Mouse (Mus musculus) Patski (cell line): Measurements from ENCODE around the gene Rxfp4. TPM values are rescaled to one million over a fixed set of nuclear protein-coding genes. Genes with fewer than 3 reads are reported as not detected.
"Not testable (repeated sequence)": the region's sequence is repeated elsewhere in the genome, so short reads cannot be mapped to it uniquely, and the experiment has no call there.

Experiments used
- ATAC-seq: fragments of 100-300 bp; one replicate; pipeline ENCODE4 v1.8.0; 2021
- CTCF ChIA-PET: fragments of 350-600 bp; sonication (Branson Sonifier 250); formaldehyde crosslinking; loops from one replicate; lab custom pipeline; 2022; ENCODE audit warnings: inconsistent platforms; lab: Charles Lee
- POLR2A ChIA-PET: fragments of 350-600 bp; sonication (Branson Sonifier 250); formaldehyde crosslinking; loops from one replicate; lab custom pipeline; 2022; ENCODE audit warnings: antibody characterized with exemption, inconsistent platforms; lab: Charles Lee
- DNase-seq: peaks from one replicate; pipeline ENCODE4 v3.0.0-alpha.2; 2011; ENCODE audit warnings: low read depth, low spot score
- H3K27me3 ChIP-seq: fragments of 371-371 bp; one replicate; pipeline ENCODE4 v1.5.1; 2021
- CTCF ChIP-seq: fragments of 100-300 bp; IDR thresholded peaks from one replicate; pipeline ENCODE4 v1.5.1; 2021
- in situ Hi-C: fragments of 300-500 bp; cut with MboI; formaldehyde crosslinking; loops from 3 replicates; pipeline ENCODE4 v1.11.1; 2018; ENCODE audit warnings: low pct_unique_long_range_greater_than_20kb, mixed read lengths
- polyA plus RNA-seq: library from polyadenylated mRNA; unstranded; gene quantifications from one replicate; pipeline ENCODE4 v1.2.3, GENCODE M21; 2021

Gene Rxfp4
- polyA plus RNA-seq, 1 experiment from 2014 or later, result not detected

GRCm38 (mm10) chr3:88607065-88607757 is 45.7 kb downstream of the Rxfp4 start:
- POLR2A ChIA-PET, result interaction anchor here (1.0 to 4.7 kb wide), 5 partner anchors 14 to 52 kb away, joined by 3 to 37 read pairs (median 4); no protein-coding TSS in a partner anchor
- in situ Hi-C loops, result loop anchor here (5.0 to 10.0 kb wide), 3 partner anchors 35 to 150 kb away; partner anchors contain the start of gene Rab25
- CTCF ChIA-PET, result interaction anchor here (0.8 to 7.0 kb wide), 28 partner anchors 9 to 131 kb away, joined by 3 to 75 read pairs (median 4); partner anchors contain the start of gene Rxfp4
- ATAC-seq (peak; percentile 80), DNase-seq (no peak)
- TF ChIP-seq CTCF, result peak; percentile 99
- no peaks in the 10 kb centered on the region for H3K27me3 ChIP-seq

- peak; percentile 25 for TF ChIP-seq CTCF
- not testable (repeated sequence) for ATAC-seq, DNase-seq, H3K27me3 ChIP-seq
- ChIA-PET CTCF (interaction anchor here (1.1 to 7.0 kb wide), 9 partner anchors 13 to 133 kb away, joined by 3 to 75 read pairs (median 16); partner anchors contain the start of gene Rxfp4), POLR2A (interaction anchor here (0.5 to 1.0 kb wide), 2 partner anchors 65 to 68 kb away, joined by 3 read pairs; no protein-coding TSS in a partner anchor)
- in situ Hi-C loops, result loop anchor here (5.0 to 10.0 kb wide), 3 partner anchors 37 to 152 kb away; partner anchors contain the start of gene Rab25
Measured at GRCm38 (mm10) chr3:88605666-88606065, 47.3 kb downstream of the Rxfp4 start, which contains the start of gene Arhgef2. Gene Arhgef2 (plus strand): TSS chr3:88605966.

GRCm38 (mm10) chr3:88604863-88605262 is 48.1 kb downstream of the Rxfp4 start:
- DNase-seq (no peak), ATAC-seq (no peak)
- POLR2A ChIA-PET, result interaction anchor here (1.0 to 1.5 kb wide), 2 partner anchors 12 to 19 kb away, joined by 3 read pairs; no protein-coding TSS in a partner anchor
- no peak for TF ChIP-seq CTCF
- in situ Hi-C loops, result loop anchor here (5.0 to 10.0 kb wide), 3 partner anchors 37 to 152 kb away; partner anchors contain the start of gene Rab25
- CTCF ChIA-PET, result interaction anchor here (1.1 to 7.0 kb wide), 7 partner anchors 11 to 60 kb away, joined by 3 to 75 read pairs (median 10); no protein-coding TSS in a partner anchor
- H3K27me3 ChIP-seq, result no peaks in the 10 kb centered on the region

- DNase-seq, result no peak
- ATAC-seq, result peak; percentile 37
- ChIA-PET CTCF (interaction anchor here (0.7 to 7.0 kb wide), 15 partner anchors 10 to 74 kb away, joined by 3 to 75 read pairs (median 4); no protein-coding TSS in a partner anchor), POLR2A (interaction anchor here (0.5 to 1.5 kb wide), 3 partner anchors 11 to 1041 kb away, joined by 3 read pairs; no protein-coding TSS in a partner anchor)
- in situ Hi-C loops, result loop anchor here (10.0 kb wide), 1 partner anchor 59 kb away; the partner anchor contains the start of gene Rab25
- no peaks in the 10 kb centered on the region for H3K27me3 ChIP-seq
- peak; percentile 98 for TF ChIP-seq CTCF
Measured at GRCm38 (mm10) chr3:88603714-88604161, 49.2 kb downstream of the Rxfp4 start.

GRCm38 (mm10) chr3:88602466-88602865 is 50.5 kb downstream of the Rxfp4 start:
- no peak for ATAC-seq
- no peaks in the 10 kb centered on the region for H3K27me3 ChIP-seq
- CTCF ChIA-PET, result interaction anchor here (0.8 to 7.0 kb wide), 3 partner anchors 10 to 67 kb away, joined by 3 to 75 read pairs (median 18); no protein-coding TSS in a partner anchor
- in situ Hi-C loops, result loop anchor here (10.0 kb wide), 1 partner anchor 58 kb away; the partner anchor contains the start of gene Rab25
- no peak for DNase-seq
- TF ChIP-seq CTCF, result no peak
- POLR2A ChIA-PET, result no interaction called here

Other genes starting within 250 kb of the Rxfp4 start
- 80.1 TPM for gene Pmf1, start 242.8 kb downstream of the Rxfp4 start, polyA plus RNA-seq
- 42.6 TPM for gene Slc25a44, start 228.0 kb downstream of the Rxfp4 start, polyA plus RNA-seq
- gene Sema4a, start 192.0 kb downstream of the Rxfp4 start, polyA plus RNA-seq, result 6.6 TPM
- 401 TPM for gene Lmna, start 143.2 kb downstream of the Rxfp4 start, polyA plus RNA-seq
- gene Mex3a, start 120.7 kb downstream of the Rxfp4 start, polyA plus RNA-seq, result 42.6 TPM
- 0.41 TPM for gene Rab25, start 104.8 kb downstream of the Rxfp4 start, polyA plus RNA-seq
- gene Lamtor2, start 100.1 kb downstream of the Rxfp4 start, polyA plus RNA-seq, result 264 TPM
- 143 TPM for gene Ubqln4, start 99.4 kb downstream of the Rxfp4 start, polyA plus RNA-seq
- 410 TPM for gene Ssr2, start 77.3 kb downstream of the Rxfp4 start, polyA plus RNA-seq
- gene Arhgef2, start 47.2 kb downstream of the Rxfp4 start, polyA plus RNA-seq, result 175 TPM
- gene Khdc4, start 32.7 kb upstream of the Rxfp4 start, polyA plus RNA-seq, result 112 TPM
- 82.7 TPM for gene Rit1, start 63.7 kb upstream of the Rxfp4 start, polyA plus RNA-seq
- gene Syt11, start 122.0 kb upstream of the Rxfp4 start, polyA plus RNA-seq, result 61.9 TPM
- 45.0 TPM for gene Gon4l, start 182.1 kb upstream of the Rxfp4 start, polyA plus RNA-seq